Mouse (Mus musculus) cerebellum, postnatal 14 days (tissue): ENCODE results near the gene Bsx.

Experiments
- DNase-seq, 2 experiments: peaks; one replicate each; pipeline ENCODE4 v3.0.0; 2021; ENCODE audit warnings: mixed read lengths in 2 of 2

The Bsx gene

DNA sequence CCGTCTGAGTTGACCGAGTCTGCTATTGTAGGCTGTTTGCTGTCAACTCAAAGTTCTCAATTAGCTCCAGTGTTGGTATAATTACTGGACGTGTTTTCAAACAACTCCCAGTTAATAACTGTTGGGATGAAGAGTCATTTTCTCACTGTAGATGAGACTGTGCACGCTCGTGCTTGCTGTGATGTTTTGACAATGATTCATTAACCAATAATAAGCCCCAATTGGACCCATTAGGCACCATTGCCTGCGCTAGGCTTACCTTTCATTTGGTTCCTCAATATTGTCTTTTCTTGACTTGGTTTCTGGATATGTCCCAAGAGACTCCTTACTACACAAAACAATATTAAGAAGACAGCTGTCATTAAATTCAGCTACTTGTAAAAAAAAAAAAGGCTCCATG is 18.5 kb downstream of the Bsx start:
- no peak for DNase-seq

DNA sequence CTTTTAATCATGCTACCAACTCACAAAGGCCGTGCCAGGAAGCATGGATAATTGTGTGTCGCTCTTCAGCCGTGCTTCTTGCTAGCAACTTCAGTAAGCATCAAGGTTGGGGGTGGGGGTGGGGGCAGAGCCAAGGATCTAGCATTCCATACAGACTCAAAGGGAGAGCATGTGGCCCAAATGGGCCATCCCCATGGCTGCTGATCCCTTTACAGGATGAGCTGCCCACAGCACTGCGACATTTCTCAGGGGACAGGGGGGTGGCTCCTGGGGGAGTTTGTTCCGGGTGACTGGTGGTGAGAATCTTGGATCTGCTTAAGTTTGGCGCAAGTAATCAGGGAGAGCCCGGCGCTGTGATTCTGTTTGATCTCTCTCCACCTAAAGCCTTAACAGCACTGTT is 33.5 kb downstream of the Bsx start:
- no peak for DNase-seq

DNA sequence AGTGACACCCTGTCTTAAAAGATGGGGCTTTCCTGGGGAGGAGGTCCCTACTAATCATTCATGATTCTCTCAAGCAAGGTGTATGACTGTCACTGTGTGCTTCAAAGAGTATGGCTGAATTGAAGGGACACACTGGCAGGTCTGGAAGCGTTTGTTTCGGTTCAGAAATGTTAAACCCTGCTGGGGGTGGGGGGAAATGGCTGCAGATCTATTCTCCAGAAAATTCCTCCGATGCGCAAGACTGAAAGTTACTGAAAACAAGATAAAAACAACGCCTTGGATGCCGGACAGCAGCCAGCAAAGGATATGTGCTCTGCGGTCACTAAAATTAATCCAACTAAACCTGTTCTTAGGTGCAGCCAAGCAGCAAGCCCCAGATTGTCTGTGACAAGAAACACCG is 34.5 kb downstream of the Bsx start:
- DNase-seq: no peak

DNA sequence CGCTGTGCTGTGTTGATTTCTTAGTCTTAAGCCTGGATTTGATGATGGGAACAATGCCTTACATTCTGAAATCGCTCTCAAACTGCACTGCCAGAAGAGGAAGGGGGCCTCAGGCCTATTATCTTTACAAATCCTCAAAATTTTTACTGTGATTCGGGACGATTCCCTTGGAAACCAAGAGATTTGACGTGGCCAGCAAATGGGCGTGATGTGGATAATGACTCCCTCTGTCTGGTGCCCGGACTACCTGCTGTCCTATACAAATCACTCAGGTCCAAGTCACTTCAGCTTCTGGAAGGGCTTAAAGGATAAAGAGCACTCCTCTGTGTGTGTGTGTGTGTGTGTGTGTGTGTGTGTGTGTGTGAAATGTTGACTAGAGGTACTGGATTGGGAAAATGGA is 35.0 kb downstream of the Bsx start:
- no peak for DNase-seq

DNA sequence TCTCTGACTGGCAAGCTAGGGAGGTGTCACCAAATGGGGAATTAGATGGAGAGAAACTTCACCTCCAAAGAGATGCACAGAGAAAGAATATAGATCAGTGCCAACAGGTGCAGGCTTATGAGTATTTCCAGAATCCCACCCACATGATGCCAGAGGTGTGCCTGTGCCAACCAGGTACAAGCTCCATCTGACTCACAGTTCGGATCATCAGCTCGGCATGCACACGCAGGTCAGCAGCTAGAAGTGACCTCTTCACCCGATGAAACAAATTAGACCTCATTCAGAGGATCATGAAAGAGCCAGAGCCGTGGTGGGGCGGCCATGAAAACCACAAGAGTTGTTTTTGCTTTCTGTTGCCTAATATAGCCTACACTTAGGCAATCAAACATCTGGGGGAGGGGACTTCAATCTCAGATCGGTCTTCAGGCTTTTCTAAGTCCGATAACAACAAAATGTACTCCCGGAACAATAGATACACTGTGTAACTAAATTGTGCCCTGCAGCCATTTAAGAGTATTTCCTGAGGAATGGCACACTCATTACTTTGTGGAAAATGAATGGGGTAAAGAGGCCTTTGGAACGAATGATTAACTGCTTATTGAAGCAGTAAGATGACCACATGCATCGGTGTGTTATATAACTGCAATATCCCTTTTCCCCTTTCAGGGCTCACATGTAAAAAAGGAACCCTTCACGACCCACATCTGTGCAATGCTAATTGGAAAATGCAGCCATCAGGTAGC is 44.1 kb downstream of the Bsx start:
- DNase-seq: no peak

DNA sequence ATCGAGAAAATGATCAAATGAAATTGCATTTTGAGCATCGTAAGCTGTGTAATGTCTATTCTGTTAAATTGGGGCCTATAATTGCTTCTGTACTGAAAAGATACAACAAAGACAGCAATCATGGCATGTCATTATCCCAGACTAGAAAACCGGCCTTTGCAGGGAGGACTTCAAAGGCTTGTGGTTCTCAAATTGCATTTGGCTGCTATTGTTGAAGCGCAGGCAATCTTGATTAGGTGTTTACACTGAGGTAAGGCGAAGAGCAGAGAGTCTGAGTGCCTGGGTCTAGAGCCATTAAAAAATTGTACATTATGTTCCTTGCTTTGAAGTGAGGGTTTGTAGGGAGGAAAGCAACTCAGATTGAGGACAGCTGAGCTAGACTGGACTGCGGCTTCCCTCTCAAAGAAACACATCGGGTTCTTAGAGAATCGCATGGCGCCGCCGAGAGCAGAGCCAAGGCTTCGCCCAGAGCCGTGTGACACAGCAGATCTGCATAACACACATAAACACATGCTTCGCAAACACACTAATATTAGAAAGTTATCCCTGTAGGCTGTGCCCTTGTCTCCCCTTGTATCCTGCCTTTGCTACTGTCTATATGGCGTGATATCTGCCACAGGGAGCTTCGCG is 53.5 kb downstream of the Bsx start:
- DNase-seq: no peak
